Mouse (Mus musculus) adrenal gland, postnatal 36 days (tissue): Measurements from ENCODE around the gene Madd. TPM values are rescaled to one million over a fixed set of nuclear protein-coding genes. Genes with fewer than 3 reads are reported as not detected.
"Not testable (repeated sequence)": the region's sequence is repeated elsewhere in the genome, so short reads cannot be mapped to it uniquely, and the experiment has no call there.

Source experiments
- DNase-seq, 2 experiments: peaks; one replicate each; pipeline ENCODE4 v3.0.0; 2021; ENCODE audit warnings: mixed read lengths in 1 of 2
- total RNA-seq, 2 experiments: library from RNA; stranded (reverse); gene quantifications; 2 replicates each; pipeline ENCODE4 v1.2.3; 2021

The Madd gene
- total RNA-seq, 2 experiments from 2014 or later: 18.4 to 26.1 TPM

DNA sequence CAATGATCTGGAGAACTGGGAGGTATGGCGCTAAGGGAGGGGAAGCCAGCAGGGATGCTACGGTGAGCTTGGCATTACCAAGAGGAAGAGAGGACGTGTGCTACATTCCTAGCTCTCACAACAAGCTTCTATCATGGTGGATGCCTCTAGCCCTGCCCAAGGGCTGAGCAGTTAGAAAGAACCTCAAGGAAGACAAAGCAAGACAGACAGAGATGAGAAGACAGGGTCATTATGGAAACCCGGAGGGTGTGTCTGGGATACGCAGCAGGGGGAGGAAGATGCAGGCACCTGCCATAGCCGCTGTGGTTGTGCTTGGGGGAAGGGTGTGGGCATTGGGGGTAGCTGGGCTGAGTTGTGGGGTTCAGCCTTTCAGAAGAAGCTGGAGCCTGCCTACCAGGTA is 60.1 kb downstream of the Madd start:
- DNase-seq: no peak

DNA sequence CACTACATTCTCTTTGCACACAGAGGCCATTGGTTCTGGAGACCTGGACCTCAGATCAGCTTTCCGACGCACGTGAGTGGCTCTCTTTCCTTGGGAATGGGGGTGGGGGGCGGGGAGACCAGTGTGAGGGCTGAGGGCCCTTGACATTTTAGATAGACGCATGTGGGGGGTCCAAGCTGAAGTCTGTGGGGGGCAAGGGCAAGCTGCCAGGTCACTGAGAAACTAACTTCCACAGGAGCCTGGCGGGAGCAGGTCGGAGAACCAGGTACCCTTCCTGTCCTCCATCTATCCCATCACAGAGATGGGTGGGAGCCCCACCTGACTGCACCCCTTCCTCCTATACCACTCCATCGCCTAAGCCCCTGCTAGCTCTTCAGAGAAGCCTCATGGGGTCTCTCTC is 62.1 kb downstream of the Madd start:
- no peak for DNase-seq

DNA sequence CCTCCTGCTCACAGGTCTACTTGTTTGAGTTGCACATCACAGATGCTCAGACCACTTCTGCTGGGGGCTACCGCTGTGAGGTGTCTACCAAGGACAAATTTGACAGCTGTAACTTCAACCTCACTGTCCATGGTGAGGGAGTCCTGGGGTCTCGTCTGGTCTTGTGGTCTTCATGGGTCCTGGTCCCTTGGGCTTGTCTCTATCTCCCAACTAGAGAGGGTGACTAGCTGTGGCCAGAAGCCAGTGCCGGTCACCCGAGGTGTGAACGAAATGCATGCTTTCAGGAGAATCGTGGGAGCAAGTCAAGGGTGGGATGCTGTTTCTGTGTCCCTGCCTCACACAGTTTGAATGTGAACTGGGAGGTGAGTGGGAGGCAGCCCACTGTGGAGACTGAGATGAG is 62.6 kb downstream of the Madd start:
- no peak for DNase-seq

DNA sequence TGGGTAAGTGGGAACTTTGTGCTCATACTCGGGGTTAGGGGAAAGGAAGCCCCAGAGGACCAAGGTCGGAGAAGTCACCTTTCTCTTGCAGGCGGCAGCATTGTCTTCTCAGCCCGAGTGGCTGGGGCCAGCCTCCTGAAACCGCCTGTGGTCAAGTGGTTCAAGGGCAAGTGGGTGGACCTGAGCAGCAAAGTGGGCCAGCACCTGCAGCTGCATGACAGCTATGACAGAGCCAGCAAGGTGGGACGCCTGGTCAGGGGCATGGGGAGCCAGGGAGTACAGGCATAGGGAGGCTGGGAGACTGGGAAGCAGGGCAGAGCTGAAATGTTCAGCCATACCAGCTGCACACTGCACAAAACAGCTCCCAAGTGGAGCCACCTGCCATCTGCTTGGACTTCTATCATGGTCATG is 63.4 kb downstream of the Madd start:
- DNase-seq: no peak

DNA sequence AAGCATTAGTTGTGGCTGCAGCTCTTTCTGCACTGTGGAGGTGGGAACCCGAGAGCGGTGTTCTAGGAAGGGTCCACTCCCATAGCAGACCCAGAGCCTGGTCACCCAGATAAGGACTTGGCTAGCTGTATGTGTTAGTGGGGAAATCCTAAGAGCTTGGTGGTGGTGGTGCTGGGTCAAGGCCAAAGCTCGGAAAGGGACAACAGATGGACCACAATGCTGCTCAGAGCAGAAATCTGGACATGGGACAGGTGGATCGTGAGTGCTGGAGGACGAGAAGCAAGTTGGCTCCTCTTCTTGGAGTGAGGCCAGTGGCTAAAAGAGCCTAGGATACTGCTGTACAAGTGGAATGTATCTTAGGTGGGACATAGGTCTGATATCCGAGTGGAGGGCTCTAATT is 64.1 kb downstream of the Madd start:
- no peak for DNase-seq

DNA sequence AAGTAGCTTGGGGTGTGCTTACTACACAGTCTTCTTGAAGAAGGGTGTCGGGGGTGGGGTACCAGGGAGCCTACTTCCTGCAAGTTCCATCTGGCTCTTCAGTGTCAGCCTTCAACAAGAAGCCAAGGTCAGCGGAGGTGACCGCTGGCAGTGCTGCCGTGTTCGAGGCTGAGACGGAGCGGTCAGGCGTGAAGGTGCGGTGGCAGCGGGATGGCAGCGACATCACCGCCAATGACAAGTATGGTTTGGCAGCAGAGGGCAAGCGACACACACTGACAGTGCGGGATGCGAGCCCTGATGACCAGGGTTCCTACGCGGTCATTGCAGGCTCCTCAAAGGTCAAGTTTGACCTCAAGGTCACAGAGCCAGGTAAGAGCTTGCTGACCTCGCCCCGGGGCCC is 64.6 kb downstream of the Madd start:
- DNase-seq: no peak

DNA sequence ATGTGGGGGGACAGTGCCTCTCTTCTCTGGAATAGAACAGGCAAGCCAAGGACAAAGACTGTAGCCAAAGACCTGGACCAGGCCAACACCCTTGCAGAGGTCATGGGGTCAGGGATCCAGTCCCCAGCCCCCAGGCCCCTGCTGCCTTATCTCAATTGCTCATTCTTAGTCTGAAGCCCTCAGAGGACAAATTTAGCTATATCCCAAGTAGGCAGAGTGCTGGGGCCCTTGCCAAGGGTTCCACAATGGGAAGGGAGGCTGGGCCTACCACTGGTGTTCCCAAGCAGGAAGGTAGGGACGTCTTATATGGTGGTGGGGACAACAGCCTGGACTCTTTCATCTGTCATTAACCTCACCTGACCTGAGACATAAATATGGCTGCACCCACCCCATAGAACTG is 65.0 kb downstream of the Madd start:
- DNase-seq: no peak

DNA sequence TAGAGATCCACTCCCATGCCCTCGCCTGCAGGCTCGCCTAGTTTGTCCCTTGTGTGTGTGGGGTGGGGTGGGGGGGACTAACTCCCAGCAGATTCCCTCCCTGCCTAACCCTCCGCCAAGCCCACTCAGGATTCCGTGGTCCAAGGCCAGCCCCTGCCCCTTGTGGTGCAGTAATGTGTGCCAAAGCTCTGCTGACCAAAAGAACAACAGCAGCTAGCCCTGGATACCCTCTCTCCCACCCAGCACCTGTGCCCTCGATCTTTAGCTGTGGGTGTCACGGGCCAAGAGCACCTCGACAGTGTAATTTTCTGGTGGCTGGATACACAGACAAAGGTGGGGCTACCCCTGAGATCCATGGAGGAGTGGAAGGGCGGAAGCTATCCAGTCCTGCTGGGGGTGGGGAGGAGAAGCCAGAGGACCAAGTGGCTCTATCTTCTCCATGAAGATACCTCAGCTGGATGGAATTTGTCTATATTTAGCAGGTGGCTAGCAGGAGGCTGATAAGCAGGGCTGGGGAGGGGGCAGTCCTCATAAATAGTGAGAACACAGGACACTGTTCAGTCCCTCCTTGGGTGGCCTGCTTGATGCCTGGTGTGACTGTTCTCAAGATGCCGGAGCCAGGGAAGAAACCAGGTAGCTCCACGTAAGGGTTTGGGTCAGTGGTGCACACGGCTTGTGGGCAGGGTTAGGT is 65.9 kb downstream of the Madd start, which contains the start of gene Mybpc3:
Gene Mybpc3 (plus strand): TSS at position 560 of the 691 bp plus-strand sequence.
- no peak for DNase-seq

DNA sequence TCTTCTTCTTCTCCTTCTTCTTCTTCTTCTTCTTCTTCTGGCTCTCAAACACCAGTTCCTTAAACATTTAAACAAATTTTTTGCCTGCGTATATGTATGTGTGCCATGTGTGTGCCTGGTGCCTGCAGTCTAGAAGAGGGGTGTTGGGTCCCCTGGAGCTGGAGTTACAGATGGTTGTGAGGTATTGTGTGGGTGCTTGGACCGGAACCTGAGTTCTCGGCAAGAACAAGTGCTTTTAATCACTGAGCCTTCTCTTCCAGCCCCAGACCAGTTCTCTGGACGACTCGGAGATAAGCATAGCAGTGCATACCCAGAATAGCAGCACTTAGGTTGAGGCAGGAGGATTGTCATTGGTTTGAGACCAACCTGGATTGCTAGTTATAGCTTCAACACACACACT is 66.8 kb downstream of the Madd start:
- no peak for DNase-seq

DNA sequence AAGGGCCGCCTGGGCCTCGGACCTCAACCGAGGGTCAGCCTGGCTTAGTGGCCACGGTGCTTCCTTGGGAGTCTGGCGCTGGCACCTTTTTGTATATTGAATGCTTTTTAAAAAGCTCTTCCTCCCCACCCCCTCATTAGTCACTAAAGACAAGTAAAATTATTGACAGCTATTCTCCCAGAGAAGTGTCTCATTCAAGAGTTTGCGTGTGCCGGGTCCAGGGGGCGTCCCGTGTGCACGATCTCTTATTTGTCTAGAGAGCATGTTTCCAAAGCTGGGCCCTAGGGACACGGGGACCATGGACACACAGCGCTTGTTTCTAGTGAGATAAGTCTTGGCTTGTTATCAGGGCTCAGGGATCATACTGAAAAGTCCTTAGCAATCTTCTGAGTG is 68.1 kb downstream of the Madd start:
- DNase-seq: no peak

DNA sequence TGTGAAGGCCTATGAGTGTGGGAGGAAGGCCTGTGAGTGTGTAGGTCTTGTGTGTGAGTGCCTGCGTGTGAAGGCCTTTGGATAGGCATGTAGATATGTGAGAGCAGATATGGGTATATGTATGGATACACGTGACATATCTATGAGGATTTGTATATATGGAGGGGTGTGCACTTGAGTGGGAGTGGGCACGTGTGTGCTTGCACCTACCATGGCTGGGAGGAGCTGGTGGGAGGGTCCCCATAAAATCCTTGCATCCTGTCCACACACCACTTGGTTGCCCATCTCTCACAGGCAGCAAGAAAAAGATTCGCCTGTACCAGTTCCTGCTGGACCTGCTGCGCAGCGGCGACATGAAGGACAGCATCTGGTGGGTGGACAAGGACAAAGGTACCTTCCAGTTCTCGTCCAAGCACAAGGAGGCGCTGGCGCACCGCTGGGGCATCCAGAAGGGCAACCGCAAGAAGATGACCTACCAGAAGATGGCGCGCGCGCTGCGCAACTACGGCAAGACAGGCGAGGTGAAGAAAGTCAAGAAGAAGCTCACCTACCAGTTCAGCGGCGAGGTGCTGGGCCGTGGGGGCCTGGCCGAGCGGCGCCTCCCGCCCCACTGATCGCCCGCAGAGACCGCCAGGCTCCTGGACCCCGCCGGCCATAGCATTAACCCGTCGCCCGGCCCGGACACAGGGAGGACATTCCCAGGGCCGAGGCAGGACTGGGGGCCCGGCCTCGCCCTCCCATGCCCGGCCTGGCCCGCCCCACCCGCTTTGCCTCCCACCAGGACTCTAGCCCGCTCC is 68.7 kb downstream of the Madd start:
- peak; percentile 98 for DNase-seq

DNA sequence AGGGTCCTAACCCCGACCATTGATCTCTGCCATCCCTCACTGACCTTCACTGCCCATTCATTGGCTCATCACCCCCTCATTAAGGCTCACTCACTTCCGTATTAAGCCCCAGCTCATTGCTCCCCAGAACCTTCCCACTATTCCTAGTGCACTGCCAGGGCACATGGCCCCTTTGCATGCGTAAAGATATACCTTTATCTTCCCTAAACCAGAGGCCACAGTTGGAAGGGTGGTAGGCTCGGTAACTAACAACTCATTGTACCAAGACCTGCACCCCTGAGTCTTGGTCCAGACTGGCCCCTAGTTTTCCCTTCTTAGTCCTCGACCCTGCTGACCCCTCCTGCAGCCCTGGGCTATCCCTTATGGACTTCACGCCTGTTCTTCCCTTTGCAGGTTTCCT is 69.8 kb downstream of the Madd start:
- no peak for DNase-seq

DNA sequence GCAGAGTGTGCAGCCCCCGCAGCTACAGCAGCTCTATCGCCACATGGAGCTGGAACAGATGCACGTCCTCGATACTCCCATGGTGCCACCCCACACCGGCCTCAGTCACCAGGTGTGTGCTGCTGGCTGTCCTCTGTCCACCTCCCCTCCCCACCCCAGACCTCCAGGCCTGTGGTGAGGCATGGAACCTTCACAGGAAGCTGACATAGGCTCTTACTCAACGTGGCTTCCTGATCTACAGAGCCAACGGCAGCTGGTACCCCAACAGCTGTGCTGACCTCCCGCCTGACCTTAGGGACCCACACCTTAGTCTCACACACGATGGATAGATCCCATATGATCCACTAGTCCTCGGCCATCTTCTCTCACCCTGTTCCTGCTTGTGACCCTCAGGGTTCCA is 70.3 kb downstream of the Madd start:
- DNase-seq: no peak

DNA sequence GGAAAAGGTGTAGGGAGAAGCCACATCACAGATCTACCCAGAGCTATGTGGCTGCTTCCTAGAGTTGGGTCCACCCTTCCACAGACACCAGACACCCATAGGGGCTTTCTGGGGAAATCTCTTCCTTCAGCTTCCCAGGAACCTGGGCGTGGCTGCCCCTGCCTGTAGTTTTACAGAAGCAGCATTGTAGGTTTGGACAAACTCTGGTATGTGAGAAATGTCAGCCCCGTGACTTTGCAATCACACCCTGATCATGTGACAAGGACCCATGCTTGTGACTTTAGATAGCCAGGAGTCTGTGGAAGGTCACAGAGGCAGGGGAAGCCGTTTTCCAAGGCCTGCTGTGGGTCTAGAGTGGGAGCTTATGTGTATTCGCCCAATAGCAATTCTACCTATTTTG is 71.1 kb downstream of the Madd start:
- no peak for DNase-seq

DNA sequence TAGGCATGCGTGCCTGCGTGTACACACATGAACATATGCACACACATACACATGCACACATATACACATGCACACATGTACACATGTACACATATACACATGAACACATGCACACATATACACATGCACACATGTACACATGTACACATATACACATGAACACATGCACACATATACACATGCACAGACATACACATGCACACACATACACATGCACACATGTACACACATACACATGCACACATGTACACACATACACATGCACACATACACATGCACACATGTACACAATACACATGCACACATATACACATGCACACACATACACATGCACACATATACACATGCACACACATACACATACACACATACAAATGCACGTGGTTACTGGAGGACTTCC is 71.8 kb downstream of the Madd start:
- DNase-seq: not testable (repeated sequence)

DNA sequence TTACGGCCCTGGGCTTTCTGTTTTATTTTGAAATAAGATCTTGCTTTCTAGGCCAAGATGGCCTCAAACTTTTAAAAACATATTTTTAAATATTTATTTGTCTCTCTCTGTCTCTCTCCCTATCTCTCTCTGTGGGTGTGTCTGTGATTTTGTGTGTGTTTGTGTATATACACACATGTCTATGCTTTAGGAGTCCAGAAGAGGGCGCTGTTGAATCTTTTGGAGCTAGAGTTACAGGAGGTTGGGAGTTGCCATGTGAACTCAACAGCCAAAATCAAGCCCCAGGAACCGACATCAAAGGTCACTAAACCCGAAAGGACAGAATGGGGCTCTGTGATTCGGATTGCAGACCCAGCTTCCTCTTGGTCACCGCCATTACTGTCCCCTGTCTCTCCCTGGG is 73.2 kb downstream of the Madd start:
- no peak for DNase-seq

DNA sequence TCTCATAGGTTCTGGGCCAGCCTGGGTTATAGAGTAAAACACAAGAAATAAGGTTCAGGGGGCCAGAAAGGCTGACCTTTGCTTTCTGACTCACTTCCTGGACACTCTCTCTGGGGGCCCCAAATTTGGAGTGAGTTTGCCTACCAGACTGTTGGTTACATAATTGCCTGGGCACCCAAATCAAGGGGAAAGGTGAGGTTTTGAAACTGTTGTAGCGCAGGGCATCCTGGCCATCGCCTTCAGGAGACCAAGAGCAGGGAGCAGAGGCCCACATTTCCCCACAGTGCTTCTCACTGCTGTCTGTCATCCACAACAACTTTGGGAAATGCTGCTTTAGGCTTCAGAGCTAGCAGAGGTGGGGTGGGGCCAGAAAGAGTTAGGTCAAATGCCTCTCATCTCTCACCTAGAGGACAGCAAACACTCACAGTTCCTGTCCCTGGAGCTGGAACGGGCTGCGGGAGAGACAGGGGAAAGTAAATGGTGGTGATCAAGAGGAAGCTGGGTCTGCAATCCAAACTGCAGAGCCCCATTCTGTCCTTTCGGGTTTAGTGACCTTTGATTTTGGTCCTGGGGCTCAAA is 73.7 kb downstream of the Madd start:
- DNase-seq: peak in 1 of 2 experiments; percentile 38

DNA sequence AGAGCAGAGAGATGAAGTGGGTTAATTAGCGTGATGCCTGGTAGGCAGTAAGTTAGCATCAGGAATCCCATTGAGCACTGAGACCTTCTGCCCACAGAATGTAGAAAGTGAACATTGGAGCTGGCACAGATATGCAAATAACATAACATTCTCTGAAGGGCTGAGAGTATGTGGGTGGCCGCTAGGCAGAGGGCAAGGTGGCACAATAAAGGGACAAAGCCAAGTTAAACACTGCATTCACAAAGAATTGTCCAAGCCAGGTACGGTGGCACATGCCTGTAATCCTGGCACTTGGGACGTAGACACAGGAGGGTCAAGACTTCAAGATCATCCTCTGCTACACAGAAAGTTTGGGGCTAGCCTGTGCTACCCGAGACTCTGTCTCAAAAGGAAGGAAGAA is 74.4 kb downstream of the Madd start:
- DNase-seq: no peak

DNA sequence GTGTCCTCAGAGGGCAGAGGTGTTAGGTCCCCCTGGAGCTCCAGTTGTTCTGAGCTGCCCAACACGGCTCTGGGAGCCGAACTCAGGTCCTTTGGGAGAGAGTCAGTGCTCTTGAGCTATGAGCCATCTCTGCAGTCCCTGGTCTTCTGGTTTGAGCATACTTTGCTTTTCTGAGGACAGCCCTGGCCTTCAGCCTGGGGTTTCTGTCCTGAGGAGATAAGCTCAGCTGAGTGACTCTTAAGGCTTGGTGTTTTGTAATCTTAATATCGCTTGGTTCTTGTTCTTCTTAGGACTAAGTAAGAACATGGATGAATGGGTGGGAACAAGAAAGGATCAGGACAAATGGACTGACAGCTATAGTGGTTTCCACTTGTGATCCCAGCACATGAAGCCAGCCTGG is 75.5 kb downstream of the Madd start:
- no peak for DNase-seq

DNA sequence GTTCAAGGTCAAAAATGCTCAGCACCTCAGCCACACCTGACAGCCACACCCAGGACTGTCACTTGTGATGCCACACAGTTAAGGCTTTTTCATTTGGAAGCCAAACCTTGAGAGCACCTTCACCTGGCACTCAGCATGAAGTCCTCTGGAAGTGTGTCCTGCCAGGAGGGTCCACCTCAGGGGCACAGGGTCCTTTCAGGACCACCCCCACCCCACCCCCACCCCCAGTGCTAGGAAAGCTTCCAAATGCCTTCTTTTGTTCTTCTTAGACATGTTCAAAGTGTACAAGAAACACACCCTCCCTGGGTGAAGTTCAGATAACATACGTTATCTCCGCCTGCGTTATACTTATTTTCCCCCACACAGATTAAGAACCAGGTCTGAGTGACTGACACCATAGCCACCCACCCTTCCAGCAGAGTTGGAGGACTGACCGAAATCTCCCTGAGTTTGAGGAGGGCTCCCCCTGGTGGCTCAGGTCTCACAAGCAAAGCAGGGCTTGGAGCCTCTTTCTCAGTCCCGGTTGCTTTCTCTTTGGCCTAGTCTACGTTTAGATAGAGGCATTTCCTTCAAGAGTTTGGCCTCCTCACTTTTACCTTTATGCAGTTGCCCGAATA is 82.4 kb downstream of the Madd start:
- peak; percentile 92 to 97 for DNase-seq

DNA sequence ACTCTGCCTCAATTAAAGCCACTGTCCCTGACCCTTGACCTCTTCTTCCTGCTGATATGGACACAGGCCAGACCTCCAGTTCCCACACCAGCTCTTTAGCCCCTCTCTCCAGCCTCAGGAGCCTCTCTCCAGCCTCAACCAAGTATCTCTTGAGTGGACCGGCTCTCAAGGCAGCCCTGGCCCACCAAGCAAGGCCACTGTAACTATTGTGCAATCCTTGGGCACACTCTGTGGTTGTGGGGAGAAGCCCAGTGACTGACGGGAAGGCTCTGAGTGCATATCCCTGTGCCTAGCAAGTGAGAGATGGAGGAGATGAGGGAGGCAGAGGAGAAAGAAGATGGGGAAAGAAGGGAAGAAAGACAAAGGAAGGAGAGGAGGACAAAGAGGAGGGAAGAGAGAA is 85.5 kb downstream of the Madd start:
- DNase-seq: peak; percentile 61 to 73

DNA sequence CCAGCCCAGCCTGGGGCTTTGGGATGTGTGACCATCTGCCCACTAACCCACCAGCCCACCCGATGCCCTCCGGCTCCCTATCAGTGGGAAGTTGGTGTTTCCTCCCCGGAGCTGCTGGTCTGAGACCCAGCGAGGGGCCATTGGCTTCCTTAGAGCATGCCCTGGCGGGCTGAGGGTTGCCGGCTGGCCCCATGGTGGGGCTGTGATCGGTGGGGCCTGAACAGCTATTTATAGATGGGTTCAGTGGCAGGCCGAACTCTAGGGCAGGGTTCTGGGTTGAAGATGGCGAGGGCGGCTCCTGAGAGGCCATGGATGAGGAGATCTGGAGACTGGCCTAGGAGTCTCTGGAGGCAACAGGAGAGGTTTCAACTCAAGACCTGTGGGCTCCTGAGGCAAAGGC is 86.6 kb downstream of the Madd start:
- no peak for DNase-seq

DNA sequence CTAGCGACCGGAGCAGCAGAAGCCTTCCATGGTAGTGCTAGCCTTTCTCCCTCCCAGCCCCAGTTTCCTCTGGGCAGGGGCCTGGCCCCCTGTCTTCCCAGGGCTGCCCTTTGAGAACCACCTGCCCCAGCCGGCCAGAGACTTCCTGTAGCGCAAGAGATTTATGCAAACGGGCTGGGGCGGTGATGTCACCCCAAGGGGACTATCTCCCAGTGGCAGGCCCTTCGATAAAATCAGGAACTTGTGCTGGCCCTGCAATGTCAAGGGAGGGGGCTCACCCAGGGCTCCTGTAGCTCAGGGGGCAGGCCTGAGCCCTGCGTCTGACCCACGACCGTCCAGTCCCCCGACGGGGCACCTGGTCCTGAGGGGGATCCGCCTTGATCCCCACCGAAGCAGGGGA is 87.1 kb downstream of the Madd start:
- DNase-seq: peak in 1 of 2 experiments; percentile 37
